Mouse (Mus musculus) forebrain, embryonic 13.5 days (tissue): ENCODE measurements at regions not wholly inside any gene's neighbourhood (a gene's known extent, or its start where the extent isn't known, plus 50 kb on each side); places are given as distances from the start of the nearest gene placed in this dataset.

ENCODE experiments used
- ATAC-seq: fragments of 200-750 bp; cut with Nextera tagmentation; 2 replicates; pipeline ENCODE4 v1.8.0; 2017
- H3K27ac ChIP-seq: fragments of 300-500 bp; sonication (generic); 2 replicates; pipeline ENCODE4 v1.5.1; 2015; ENCODE audit warnings: inconsistent platforms, mild to moderate bottlenecking, moderate library complexity
- H3K27me3 ChIP-seq: fragments of 300-500 bp; sonication (generic); 2 replicates; pipeline ENCODE4 v1.6.1; 2015; ENCODE audit warnings: mild to moderate bottlenecking, inconsistent platforms
- H3K36me3 ChIP-seq: fragments of 300-500 bp; sonication (generic); 2 replicates; pipeline ENCODE4 v1.6.1; 2015; ENCODE audit warnings: mild to moderate bottlenecking, inconsistent platforms; ENCODE audit not compliant: poor library complexity, severe bottlenecking
- H3K4me1 ChIP-seq: fragments of 300-500 bp; sonication (generic); 2 replicates; pipeline ENCODE4 v1.6.1; 2015; ENCODE audit warnings: inconsistent platforms
- H3K4me2 ChIP-seq: fragments of 300-500 bp; sonication (generic); 2 replicates; pipeline ENCODE4 v1.6.1; 2015; ENCODE audit warnings: inconsistent platforms, mild to moderate bottlenecking, moderate library complexity
- H3K4me3 ChIP-seq: fragments of 300-500 bp; sonication (generic); 2 replicates; pipeline ENCODE4 v1.5.1; 2015; ENCODE audit warnings: mild to moderate bottlenecking, inconsistent platforms
- H3K9ac ChIP-seq: fragments of 300-500 bp; sonication (generic); 2 replicates; pipeline ENCODE4 v1.6.1; 2015; ENCODE audit warnings: mild to moderate bottlenecking, inconsistent platforms
- H3K9me3 ChIP-seq: fragments of 300-500 bp; sonication (generic); replicated peaks from 2 replicates; pipeline ENCODE4 v1.6.1; 2016; ENCODE audit warnings: inconsistent platforms
- WGBS: fragments of 180-500 bp; shearing (Covaris S2); methylation state at CpG from one replicate; pipeline ENCODE4 v1.1.7; 2015; 5-methylcytosine and 5-hydroxymethylcytosine counted together

DNA sequence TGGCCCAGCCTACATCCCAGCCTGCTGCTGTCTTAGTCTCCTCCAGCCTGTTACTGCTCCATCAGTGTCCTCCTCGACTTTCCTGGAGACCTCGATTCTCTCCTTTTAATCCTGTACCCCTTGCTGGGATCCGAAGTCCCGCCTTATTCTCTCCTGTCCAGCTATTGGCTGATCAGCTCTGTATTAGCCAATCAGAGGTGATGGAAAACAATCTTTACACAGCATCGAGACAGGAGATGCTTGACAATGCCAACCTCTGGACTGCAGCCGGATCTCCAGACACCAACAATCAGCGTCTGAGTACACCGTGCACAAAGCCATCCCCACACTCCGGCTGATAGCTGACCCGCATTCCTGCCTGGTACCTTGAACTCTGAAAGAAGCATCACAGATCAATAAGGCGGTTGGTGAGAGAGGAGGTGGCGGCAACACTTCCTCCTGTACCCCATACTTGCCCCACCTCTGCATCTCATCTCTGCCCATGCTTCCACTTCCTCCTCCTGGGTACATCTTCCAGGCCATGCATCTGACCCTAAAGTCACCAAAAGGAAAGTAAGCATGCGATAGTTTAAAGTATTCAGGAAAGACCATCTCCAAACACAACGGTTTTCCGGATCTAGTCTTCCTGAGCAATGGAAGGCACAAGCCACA, 316.4 kb downstream of the Zfp706 start:
- Histone ChIP-seq H3K9me3 (no peaks in the 10 kb centered on the region), H3K27me3 (0 out of 2 replicates have a peak, but pooled peaks cover 5% of the 10 kb centered on the region), H3K9ac (no peak overlapping the region), H3K4me1 (0 out of 2 replicates have a peak, but pooled peaks cover 6% of the 10 kb centered on the region), H3K27ac (no peak overlapping the region), H3K4me3 (peak overlapping the region; percentile 3; the same call in 1 of the 2 replicates), H3K4me2 (peak overlapping the region; percentile 37; the same call in 1 of the 2 replicates), H3K36me3 (no peaks in the 10 kb centered on the region)
- peak; percentile 54; the same call in 1 of the 2 replicates for ATAC-seq
- 45% methylated on average over 15 of the region's 15 CpGs for WGBS

DNA sequence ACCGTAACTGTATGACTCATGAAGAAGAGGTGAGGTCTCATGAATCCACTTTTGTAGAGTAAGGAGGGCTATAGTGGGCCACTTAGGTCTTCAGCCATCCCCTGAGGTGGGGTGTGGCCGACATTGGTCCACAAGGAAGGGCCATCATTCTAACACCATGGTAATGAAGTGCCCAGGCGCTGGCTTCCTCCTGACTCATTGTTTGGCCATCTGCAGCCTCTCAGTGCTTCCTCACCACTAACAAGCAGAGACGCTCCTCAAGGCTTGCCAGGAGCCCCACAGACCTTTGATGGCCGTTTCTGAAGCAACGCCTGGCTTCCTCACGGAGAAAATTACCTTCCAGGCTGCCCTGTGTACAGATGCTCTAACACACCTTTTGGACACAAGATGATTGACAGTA, 317.7 kb downstream of the Zfp706 start:
- H3K4me2 ChIP-seq = no peak overlapping the region
- 80% methylated on average over 7 of the region's 7 CpGs for WGBS
- no peak overlapping the region for H3K9ac ChIP-seq
- 0 out of 2 replicates have a peak, but pooled peaks cover 5% of the 10 kb centered on the region for H3K27me3 ChIP-seq
- H3K36me3 ChIP-seq = no peaks in the 10 kb centered on the region
- 0 out of 2 replicates have a peak, but pooled peaks cover 6% of the 10 kb centered on the region for H3K4me1 ChIP-seq
- H3K4me3 ChIP-seq = no peak overlapping the region
- H3K9me3 ChIP-seq = no peaks in the 10 kb centered on the region
- no peak overlapping the region for H3K27ac ChIP-seq
- ATAC-seq = no peak

DNA sequence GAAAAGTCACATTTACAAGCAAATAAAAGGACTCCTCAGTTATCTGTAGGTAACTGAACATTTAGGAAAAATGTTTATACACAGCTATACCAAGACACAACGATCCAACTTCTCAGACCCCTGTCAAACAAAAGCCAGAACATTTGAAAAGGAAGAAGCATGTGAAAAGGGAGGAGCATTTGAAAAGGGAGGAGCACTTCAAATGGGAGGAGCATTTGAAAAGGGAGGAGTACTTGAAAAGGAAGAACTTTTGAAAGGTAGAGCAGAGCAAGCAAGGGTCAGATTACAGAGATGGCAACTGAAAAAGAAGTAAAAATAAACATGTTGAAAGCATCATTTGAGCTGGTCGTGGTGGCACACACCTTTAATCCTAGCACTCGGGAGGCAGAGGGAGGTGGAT, 318.3 kb downstream of the Zfp706 start:
- WGBS = 73% methylated on average over 3 of the region's 3 CpGs
- 0 out of 2 replicates have a peak, but pooled peaks cover 6% of the 10 kb centered on the region for H3K4me1 ChIP-seq
- H3K4me3 ChIP-seq = no peak overlapping the region
- H3K27me3 ChIP-seq = 0 out of 2 replicates have a peak, but pooled peaks cover 5% of the 10 kb centered on the region
- no peaks in the 10 kb centered on the region for H3K36me3 ChIP-seq
- H3K9me3 ChIP-seq = no peaks in the 10 kb centered on the region
- ATAC-seq = no peak
- H3K9ac ChIP-seq = no peak overlapping the region
- H3K27ac ChIP-seq = no peak overlapping the region
- no peak overlapping the region for H3K4me2 ChIP-seq

DNA sequence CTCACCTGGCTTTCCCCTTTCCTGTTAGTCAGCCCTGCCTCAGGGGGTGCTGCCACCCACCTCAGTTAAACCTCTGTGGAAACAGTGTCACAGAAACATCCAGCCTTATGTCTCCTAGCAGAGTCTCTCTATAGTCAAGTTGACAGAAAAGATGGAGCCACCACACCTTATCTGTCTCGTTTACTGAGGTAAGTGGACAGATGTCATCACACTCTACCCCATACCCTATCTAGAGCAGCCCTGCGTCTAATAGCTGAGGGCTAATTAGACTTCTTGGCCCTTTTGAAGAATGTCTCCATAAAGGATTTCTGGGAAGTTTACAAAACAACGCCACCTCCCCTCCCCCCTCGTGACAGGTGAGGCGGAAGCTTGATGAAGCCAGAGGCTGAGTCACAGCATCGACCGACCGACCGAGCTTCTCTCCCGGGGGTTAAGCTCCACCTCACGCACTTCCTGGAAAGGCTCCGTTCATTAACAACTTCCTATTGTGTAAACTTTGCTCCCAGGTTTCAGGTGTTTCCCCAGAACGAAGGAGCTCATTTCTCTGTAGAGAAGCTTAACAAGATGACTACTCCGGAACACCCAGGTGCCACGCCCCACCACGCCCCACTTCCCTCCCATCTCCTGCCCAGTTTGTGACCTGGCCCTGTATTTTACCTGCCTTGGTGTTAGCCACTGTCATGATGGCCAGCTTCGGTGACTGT, 319.4 kb downstream of the Zfp706 start:
- ATAC-seq = no peak
- Histone ChIP-seq H3K4me3 (no peak overlapping the region), H3K27ac (no peak overlapping the region), H3K36me3 (no peaks in the 10 kb centered on the region), H3K4me2 (peak overlapping the region; percentile 12; the same call in 1 of the 2 replicates), H3K9me3 (no peaks in the 10 kb centered on the region), H3K9ac (no peak overlapping the region), H3K4me1 (0 out of 2 replicates have a peak, but pooled peaks cover 6% of the 10 kb centered on the region), H3K27me3 (0 out of 2 replicates have a peak, but pooled peaks cover 5% of the 10 kb centered on the region)
- WGBS = 10% methylated on average over 17 of the region's 17 CpGs

DNA sequence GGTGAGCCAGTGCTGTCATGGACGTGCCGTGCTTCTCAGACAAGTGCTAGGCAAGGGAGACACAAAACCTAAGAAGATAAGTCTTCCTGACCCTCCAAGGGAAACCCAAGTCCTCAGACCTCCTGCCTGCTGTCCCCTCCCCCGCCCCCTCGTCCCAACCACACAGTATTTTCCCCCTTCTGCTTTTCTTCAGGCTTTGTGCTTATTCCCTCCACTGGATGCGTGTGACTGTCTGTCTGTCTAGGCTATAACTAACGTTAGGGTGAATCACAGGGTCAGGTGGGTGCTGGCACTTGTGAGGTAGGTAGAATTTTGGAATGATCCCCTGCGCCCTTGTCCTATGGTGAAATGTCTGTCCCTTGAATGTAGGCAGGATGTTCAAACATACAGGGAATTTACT, 322.9 kb downstream of the Zfp706 start:
- Histone ChIP-seq H3K27me3 (0 out of 2 replicates have a peak, but pooled peaks cover 5% of the 10 kb centered on the region), H3K27ac (no peak overlapping the region), H3K4me3 (no peak overlapping the region), H3K9me3 (no peaks in the 10 kb centered on the region), H3K9ac (no peak overlapping the region), H3K4me2 (no peak overlapping the region), H3K36me3 (no peaks in the 10 kb centered on the region), H3K4me1 (0 out of 2 replicates have a peak, but pooled peaks cover 6% of the 10 kb centered on the region)
- 82% methylated on average over 7 of the region's 7 CpGs for WGBS
- no peak for ATAC-seq

DNA sequence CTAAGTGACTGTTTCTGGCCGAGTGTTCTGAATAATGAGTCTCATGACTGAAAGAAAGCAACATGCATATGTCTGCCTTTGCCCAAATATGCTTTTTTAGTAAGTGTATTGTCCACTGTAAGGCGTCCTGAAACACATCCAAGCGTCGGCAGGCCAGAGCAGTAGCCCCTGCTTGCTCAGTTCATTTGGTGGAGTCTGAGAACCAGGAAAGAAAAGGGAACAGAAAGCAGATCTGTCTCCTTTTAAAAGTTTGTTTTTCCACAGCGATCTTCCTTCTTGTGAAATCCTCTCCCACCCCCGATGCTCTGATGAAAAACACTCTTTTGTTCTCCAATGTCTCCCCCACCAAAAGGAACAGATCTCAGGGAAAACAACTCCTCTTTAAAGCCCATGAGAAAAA, 324.7 kb downstream of the Zfp706 start:
- no peak overlapping the region for H3K27ac ChIP-seq
- H3K4me3 ChIP-seq = no peak overlapping the region
- no peak for ATAC-seq
- H3K36me3 ChIP-seq = no peaks in the 10 kb centered on the region
- H3K9ac ChIP-seq = no peak overlapping the region
- H3K9me3 ChIP-seq = no peaks in the 10 kb centered on the region
- WGBS = 65% methylated on average over 6 of the region's 6 CpGs
- no peak overlapping the region for H3K4me2 ChIP-seq
- 0 out of 2 replicates have a peak, but pooled peaks cover under 1% of the 10 kb centered on the region for H3K4me1 ChIP-seq
- H3K27me3 ChIP-seq = 0 out of 2 replicates have a peak, but pooled peaks cover under 1% of the 10 kb centered on the region

DNA sequence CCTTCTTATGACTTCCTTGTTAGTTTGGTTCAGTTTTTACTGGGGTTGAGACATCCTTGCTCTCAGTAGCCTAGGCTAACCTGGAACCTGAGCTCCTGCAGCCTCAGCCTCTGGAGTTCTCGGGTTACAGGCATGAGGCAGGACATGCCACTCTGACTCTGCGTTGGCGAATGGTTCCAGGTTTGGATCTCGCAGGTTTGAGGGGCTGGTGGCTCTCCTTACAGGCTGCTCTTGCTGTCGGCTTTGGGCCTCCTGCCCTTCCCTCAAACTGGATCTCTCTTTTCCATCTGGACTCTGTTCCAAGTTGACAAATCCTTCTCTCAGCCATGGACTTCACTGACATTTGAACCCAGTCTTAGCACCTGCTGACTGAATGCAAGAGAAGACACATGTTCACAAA, 325.4 kb downstream of the Zfp706 start:
- no peak overlapping the region for H3K4me2 ChIP-seq

DNA sequence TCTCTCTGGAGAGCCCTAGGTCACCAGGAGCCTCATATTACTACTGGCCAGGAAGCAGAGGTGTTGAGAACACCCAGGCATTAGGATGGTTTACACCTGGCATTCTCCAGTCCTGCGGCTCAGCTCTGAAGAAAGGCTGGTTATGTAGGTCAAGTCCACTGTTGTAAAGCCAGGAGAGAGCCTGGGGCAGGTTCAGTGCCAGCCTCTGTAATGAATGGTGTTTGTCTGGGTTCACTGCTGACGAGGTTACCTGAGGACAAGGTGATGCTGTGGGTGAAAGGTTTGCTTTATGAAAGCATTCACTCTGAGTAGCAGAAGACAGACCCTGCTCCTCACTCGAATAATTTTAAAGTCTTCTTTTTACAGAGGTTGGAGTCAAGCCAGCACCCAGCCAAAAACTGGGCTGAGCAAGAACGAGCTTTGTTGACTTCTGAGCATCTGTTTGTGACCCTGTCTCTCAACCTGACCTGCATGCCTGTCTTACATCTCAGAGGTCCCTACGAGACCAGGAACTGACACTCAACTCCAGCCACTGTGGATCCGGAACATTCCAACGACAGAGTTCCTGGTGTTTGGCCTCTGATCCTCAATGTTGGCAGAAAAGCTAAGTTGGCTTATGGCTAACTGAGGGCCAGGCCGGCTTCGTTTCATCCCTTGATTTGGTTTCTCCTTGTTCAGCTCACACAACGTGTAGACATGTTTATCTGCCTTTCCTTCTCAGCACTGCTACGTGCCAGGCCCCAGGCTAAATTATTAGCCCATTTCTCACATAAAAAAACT, 327.0 kb downstream of the Zfp706 start:
- WGBS = 87% methylated on average over 11 of the region's 11 CpGs
- Histone ChIP-seq H3K4me2 (no peak overlapping the region), H3K4me1 (no peaks in the 10 kb centered on the region), H3K9ac (no peak overlapping the region), H3K27me3 (no peaks in the 10 kb centered on the region), H3K9me3 (no peaks in the 10 kb centered on the region), H3K36me3 (no peaks in the 10 kb centered on the region), H3K27ac (no peak overlapping the region), H3K4me3 (no peak overlapping the region)
- ATAC-seq = no peak

More for the DNA sequence above, 325.4 kb downstream of the Zfp706 start:
- Histone ChIP-seq H3K4me3 (no peak overlapping the region), H3K4me1 (no peaks in the 10 kb centered on the region), H3K9me3 (no peaks in the 10 kb centered on the region), H3K27ac (no peak overlapping the region), H3K9ac (no peak overlapping the region), H3K27me3 (no peaks in the 10 kb centered on the region), H3K36me3 (no peaks in the 10 kb centered on the region)
- 81% methylated on average over 5 of the region's 5 CpGs for WGBS
- ATAC-seq = no peak

DNA sequence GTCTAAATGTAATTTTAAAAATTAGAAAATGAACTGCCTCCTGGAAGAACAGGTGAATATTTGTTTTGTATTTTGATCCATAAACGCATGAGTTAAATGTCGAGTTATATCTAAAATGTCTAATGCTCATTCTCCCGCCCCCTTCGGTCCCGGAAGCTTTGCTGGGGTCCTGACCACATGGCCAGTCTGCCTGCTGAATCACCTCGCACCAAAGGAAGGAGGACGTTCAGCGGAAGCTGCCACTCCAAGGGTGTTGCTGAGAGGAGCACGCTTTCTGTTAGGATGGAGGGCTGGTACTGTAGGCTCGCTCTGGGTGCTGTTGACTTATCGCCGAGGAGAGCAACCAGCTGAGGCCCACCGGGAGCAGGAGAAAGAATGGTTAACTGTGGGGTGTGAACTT, 328.0 kb downstream of the Zfp706 start:
- H3K9me3 ChIP-seq = no peaks in the 10 kb centered on the region
- no peaks in the 10 kb centered on the region for H3K27me3 ChIP-seq
- 91% methylated on average over 13 of the region's 13 CpGs for WGBS
- H3K36me3 ChIP-seq = no peaks in the 10 kb centered on the region
- H3K4me3 ChIP-seq = no peak overlapping the region
- no peak for ATAC-seq
- H3K27ac ChIP-seq = no peak overlapping the region
- no peak overlapping the region for H3K9ac ChIP-seq
- no peak overlapping the region for H3K4me2 ChIP-seq
- H3K4me1 ChIP-seq = no peaks in the 10 kb centered on the region

DNA sequence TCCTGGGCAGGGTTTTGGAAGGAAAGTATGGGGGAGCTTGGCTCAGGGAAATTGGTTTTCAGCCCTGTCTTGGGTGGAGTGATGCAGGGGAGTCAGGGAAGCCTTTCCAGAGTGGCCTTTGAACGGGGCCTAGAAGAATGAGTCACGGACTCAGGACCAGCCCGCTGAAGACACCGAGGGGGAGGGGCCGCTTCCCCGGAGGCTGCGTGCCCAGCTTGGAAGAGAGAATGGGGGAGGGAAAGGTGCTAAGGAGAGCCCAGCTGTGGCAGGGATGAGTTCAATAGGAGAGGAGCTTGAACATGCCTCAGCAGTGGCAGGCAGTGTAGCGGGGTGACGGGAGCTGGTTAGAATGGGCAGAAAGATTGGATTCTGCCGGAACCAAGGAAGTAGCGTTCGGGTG, 337.8 kb downstream of the Zfp706 start:
- H3K9ac ChIP-seq = 0 out of 2 replicates have a peak overlapping the region, but pooled peaks have one; percentile 40
- H3K36me3 ChIP-seq = no peaks in the 10 kb centered on the region
- no peak overlapping the region for H3K27ac ChIP-seq
- 0 out of 2 replicates have a peak overlapping the region, but pooled peaks have one; percentile 7 for H3K4me2 ChIP-seq
- no peak for ATAC-seq
- WGBS = 31% methylated on average over 12 of the region's 12 CpGs
- no peak overlapping the region for H3K4me3 ChIP-seq
- H3K9me3 ChIP-seq = no peaks in the 10 kb centered on the region
- H3K27me3 ChIP-seq = no peaks in the 10 kb centered on the region
- H3K4me1 ChIP-seq = peaks cover 5% of the 10 kb centered on the region

DNA sequence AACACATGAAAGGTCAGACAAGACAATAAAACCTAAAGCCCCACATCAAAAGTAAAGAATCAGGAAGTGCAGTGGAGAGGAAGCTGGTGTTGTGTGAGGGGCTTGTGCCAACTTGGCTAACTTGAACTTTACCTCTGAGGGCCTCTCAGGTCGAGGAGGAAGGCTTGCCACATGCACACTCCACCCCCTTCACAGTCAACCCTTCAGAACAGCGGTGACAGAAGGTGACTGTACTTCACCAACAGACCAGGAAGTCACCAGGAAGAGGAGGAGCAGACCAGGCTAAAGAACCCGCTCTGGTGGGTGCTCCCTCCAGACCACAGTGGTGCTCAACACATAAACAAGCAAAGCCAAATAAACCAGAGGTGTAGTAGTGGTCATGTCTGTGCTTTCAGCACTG, 341.0 kb downstream of the Zfp706 start:
- Histone ChIP-seq H3K9ac (no peak overlapping the region), H3K4me2 (no peak overlapping the region), H3K4me1 (peaks cover 5% of the 10 kb centered on the region), H3K4me3 (no peak overlapping the region), H3K27ac (no peak overlapping the region), H3K9me3 (no peaks in the 10 kb centered on the region), H3K36me3 (no peaks in the 10 kb centered on the region), H3K27me3 (no peaks in the 10 kb centered on the region)
- 59% methylated on average over 3 of the region's 3 CpGs for WGBS
- ATAC-seq = no peak

DNA sequence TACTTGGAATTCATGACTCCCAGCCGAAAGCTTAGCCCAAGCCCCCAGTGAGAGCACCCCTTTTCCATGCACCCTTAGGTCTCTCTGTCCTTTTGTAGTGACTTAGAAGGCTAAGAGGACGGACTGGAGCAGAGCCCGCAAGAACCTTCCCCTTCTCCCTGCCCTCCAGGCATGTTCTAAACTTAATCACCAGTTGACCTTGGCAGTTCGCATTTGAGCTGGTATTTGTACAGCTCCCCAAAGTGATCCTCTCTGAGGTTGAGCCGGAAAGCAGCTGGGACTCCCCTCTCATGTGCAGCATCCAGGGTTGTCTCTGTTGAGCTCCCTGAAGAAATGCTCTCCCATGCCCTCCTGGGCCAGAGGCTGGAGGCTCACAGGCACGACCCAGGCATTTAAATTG, 343.2 kb downstream of the Zfp706 start:
- H3K36me3 ChIP-seq = no peaks in the 10 kb centered on the region
- H3K27me3 ChIP-seq = no peaks in the 10 kb centered on the region
- no peak overlapping the region for H3K4me2 ChIP-seq
- no peak overlapping the region for H3K9ac ChIP-seq
- no peak overlapping the region for H3K4me3 ChIP-seq
- 84% methylated on average over 6 of the region's 6 CpGs for WGBS
- no peaks in the 10 kb centered on the region for H3K9me3 ChIP-seq
- H3K4me1 ChIP-seq = no peaks in the 10 kb centered on the region
- ATAC-seq = no peak
- H3K27ac ChIP-seq = no peak overlapping the region
